Mouse (Mus musculus) heart, adult 2 months (tissue): Measurements from ENCODE around the gene Timm29. TPM values are rescaled to one million over a fixed set of nuclear protein-coding genes. Genes with fewer than 3 reads are reported as not detected.

Experiments used
- DNase-seq, 2 experiments: peaks; one replicate each; pipeline ENCODE4 v3.0.0; 2021
- H3K27ac ChIP-seq: fragments of 200-600 bp; 2 replicates; pipeline ENCODE4 v1.8.1; 2022
- H3K27me3 ChIP-seq: fragments of 200-500 bp; 2 replicates; pipeline ENCODE4 v1.6.1; 2012; ENCODE audit warnings: mild to moderate bottlenecking, low read length, inconsistent platforms, mixed read lengths; ENCODE audit not compliant: control insufficient read depth, insufficient read depth
- H3K36me3 ChIP-seq: fragments of 200-500 bp; 2 replicates; pipeline ENCODE4 v1.6.1; 2012; ENCODE audit warnings: low read length, inconsistent platforms; ENCODE audit not compliant: control insufficient read depth, insufficient read depth
- H3K4me1 ChIP-seq: fragments of 200-500 bp; 2 replicates; pipeline ENCODE4 v1.6.1; 2011; ENCODE audit warnings: low read length; ENCODE audit not compliant: control insufficient read depth, insufficient read depth
- H3K4me3 ChIP-seq: fragments of 200-600 bp; 2 replicates; pipeline ENCODE4 v1.8.1; 2022
- H3K79me2 ChIP-seq: fragments of 200-500 bp; replicated peaks from 2 replicates; pipeline ENCODE4 v1.6.1; 2012; ENCODE audit warnings: mild to moderate bottlenecking, inconsistent platforms, low read length, moderate library complexity, mixed read lengths; ENCODE audit not compliant: control insufficient read depth, insufficient read depth
- H3K9ac ChIP-seq: fragments of 200-500 bp; 2 replicates; pipeline ENCODE4 v1.6.1; 2012; ENCODE audit warnings: low read depth, mild to moderate bottlenecking, control low read depth, inconsistent platforms, low read length, mixed read lengths
- CTCF ChIP-seq: fragments of 200-600 bp; IDR thresholded peaks from 2 replicates; pipeline ENCODE4 v1.8.1; 2022; ENCODE audit warnings: antibody characterized with exemption, mild to moderate bottlenecking, moderate library complexity
- EP300 ChIP-seq: fragments of 200-500 bp; IDR thresholded peaks from 2 replicates; pipeline ENCODE4 v1.6.1; 2011; ENCODE audit warnings: low read depth, low read length, control low read depth; ENCODE audit not compliant: insufficient read depth
- POLR2A ChIP-seq: fragments of 200-500 bp; IDR thresholded peaks from 2 replicates; pipeline ENCODE4 v1.6.1; 2011; ENCODE audit warnings: mild to moderate bottlenecking, low read depth, low read length, control low read depth; ENCODE audit not compliant: insufficient read depth
- WGBS: fragments of 180-500 bp; shearing (Covaris S2); methylation state at CpG from one replicate; pipeline ENCODE4 v1.1.7; 2018; 5-methylcytosine and 5-hydroxymethylcytosine counted together
- intact Hi-C: fragments of 180-260 bp; cut with DNase I; formaldehyde crosslinking; loops from one replicate; pipeline ENCODE4 v1.15.1; 2025
- long read RNA-seq: library from polyadenylated mRNA; stranded (forward); transcript quantifications from one replicate; pipeline ENCODE4 v2.0.0, GENCODE M21; 2021
- polyA plus RNA-seq: library from polyadenylated mRNA; depleted of rRNA; stranded (reverse); fragments of >200 nt; gene quantifications from 2 replicates; pipeline ENCODE4 v1.2.3, GENCODE M21; 2012; rRNA removed
- total RNA-seq, 2 experiments: library from RNA; stranded (reverse); gene quantifications; 2 replicates each; pipeline ENCODE4 v1.2.3; 2021

Timm29 gene
- total RNA-seq (10 to 100 TPM; 55.2 to 63.8 TPM), polyA plus RNA-seq (35.2 and 58.6 TPM in 2 replicates)
- long read RNA-seq, transcript Timm29-201 (2 exons, 3,170 nt), result major isoform, 150 of 151 reads
- long read RNA-seq, partial matches to known transcripts, result 0 of 151 reads
- long read RNA-seq, other reads (novel, unspliced or antisense), result 1 of 151 reads

DNA sequence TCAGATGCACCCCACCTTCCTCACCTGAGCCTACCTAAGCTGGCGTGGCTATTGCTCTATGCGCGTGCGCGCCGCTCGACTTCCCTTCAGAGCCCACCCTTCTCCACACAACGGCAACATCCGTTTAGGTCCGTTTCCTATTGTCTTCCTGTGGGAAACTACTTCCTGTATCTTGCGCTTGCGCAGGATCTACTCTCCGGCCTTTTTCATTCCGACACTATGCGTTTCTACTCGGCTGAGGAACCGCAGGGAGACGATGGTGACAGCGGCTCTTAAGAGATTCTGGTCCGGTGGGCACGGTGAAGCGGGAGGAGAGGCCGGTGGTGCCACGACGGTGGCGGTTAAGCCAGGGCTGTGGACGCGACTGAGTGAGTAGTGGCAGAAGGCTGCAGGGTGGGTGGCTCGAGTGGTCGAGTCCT is at the start of gene Timm29, which contains the start of gene Yipf2:
Gene Timm29 (plus strand): TSS at position 20 of the 419 bp plus-strand sequence.
Gene Yipf2 (minus strand): TSS at position 126 of the 419 bp plus-strand sequence.
- intact Hi-C loops, result loop anchor here (1.0 kb wide), 2 partner anchors 24 to 45 kb away; partner anchors contain the start of gene Smarca4
- H3K27ac ChIP-seq, result peak within 1 kb of the TSS; percentile 72
- H3K36me3 ChIP-seq, result no peaks in the 10 kb centered on the region; the same call in 1 of the 2 replicates
- TF ChIP-seq EP300 (peak; percentile 95), POLR2A (peak; percentile 92), CTCF (no peak)
- no peaks in the 10 kb centered on the region; the same call in 1 of the 2 replicates for H3K79me2 ChIP-seq
- peak within 1 kb of the TSS; percentile 84 for H3K9ac ChIP-seq
- DNase-seq, result peak; percentile 89 to 91
- peaks cover 9% of the 10 kb centered on the region for H3K4me1 ChIP-seq
- WGBS, result under 1% methylated on average over 30 of the region's 30 CpGs
- H3K27me3 ChIP-seq, result no peaks in the 10 kb centered on the region
- H3K4me3 ChIP-seq, result peak within 1 kb of the TSS; percentile 84

DNA sequence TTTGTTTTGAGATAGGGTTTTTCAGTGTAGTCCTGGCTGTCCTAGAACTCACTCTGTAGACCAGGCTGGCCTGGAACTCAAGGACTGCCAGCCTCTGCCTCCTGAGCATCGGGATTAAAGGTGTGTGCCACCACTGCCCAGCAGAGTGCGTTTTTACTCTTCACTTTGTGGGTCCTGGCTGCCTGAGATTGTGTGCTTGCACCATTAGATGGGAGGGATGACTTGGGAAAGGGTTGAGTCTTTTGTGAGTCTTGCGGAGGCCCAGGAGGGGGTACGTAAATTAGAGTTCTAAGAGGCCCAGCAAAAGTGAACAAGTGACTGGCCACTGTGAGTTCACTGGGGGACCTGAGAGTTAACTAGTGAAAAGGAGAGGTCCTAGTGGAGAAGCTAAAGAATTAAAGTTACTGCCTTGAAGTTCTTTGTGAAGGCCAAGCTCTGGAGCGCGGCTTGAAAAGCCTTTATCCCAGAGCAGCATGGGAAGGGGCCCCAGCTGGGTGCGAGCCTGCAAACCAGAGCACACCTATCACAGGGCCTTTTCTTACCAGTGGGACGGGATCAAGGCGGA is 47.1 kb upstream of the Timm29 start:
- 41% methylated on average over 9 of the region's 9 CpGs for WGBS
- Histone ChIP-seq H3K4me3 (peak overlapping the region; percentile 76), H3K79me2 (no peaks in the 10 kb centered on the region), H3K4me1 (peaks cover 3% of the 10 kb centered on the region), H3K9ac (0 out of 2 replicates have a peak overlapping the region, but pooled peaks have one; percentile 12), H3K27ac (peak overlapping the region; percentile 62; the same call in 1 of the 2 replicates), H3K27me3 (no peaks in the 10 kb centered on the region), H3K36me3 (no peaks in the 10 kb centered on the region; the same call in 1 of the 2 replicates)
- no peak for DNase-seq
- intact Hi-C loops, result loop anchor here (2.0 kb wide), 1 partner anchor 33 kb away; no protein-coding TSS in a partner anchor
- TF ChIP-seq POLR2A, result no peak
- TF ChIP-seq EP300, result no peak
- TF ChIP-seq CTCF, result no peak

DNA sequence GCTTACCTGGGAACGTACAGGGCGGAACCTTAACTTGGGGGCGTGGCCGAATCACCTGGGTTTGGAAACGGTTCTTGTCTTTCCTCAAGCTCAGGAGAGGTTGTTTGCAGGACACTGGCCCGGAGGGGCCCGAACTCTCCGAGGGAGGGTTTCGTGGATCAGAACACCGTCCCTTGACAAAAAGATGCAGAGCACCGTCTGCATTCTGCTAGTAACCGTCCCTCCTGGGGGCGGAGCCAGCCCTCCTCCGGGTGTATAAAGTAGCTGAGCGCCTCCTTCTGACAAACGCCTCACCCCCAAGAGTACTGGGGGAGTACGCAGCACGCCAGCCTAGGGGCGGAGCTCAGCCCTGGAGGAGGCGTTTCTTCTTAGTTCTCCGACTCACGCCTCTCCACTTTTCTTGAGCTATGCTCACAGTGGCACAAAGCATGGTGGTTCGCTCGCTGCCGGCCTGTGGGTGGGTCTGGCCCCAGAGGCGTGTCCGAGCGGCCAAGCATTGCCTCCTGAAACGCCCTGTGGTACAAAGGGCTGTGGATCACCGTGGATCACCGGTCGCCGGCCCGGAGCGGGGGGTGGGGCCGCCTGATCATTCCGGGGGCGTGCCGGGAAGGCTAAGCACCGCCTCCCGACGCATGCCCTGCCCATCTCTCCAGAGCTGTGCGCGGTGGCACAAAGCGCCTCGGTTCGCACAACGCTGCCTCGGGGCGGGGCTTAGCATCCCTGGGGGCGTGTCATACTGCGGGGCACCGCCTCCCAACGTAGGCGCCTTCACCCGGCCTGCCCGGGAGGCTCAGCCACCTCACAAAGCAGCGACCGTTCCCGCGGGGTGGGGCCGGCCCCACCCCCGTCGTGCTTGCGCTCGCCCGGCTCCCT is 46.4 kb upstream of the Timm29 start:
- Histone ChIP-seq H3K27ac (peak overlapping the region; percentile 62), H3K9ac (peak overlapping the region; percentile 64), H3K36me3 (no peaks in the 10 kb centered on the region; the same call in 1 of the 2 replicates), H3K4me3 (peak overlapping the region; percentile 76), H3K27me3 (no peaks in the 10 kb centered on the region), H3K4me1 (peaks cover 3% of the 10 kb centered on the region), H3K79me2 (no peaks in the 10 kb centered on the region)
- WGBS, result under 1% methylated on average over 67 of the region's 67 CpGs
- DNase-seq, result peak; percentile 100
- no peak for TF ChIP-seq EP300
- TF ChIP-seq CTCF, result peak; percentile 20; the same call in 1 of the 2 replicates
- TF ChIP-seq POLR2A, result peak; percentile 56; the same call in 1 of the 2 replicates
- intact Hi-C loops, result loop anchor here (2.0 kb wide), 1 partner anchor 33 kb away; no protein-coding TSS in a partner anchor

DNA sequence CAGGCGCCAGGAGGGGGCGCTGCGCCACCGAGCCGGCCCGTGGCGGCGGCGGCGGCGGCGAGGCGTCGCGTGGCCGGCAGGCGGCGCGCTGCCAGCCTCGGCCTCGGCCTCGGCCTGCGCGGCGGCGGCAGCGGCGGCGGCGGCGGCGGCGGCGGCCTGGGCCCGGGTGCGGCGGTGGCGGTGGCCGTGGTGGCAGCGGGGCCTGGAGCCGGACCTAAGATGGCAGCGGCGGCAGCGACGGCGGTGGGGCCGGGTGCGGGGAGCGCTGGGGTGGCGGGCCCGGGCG is 45.8 kb upstream of the Timm29 start, which contains the start of gene Carm1:
Gene Carm1 (plus strand): TSS at position 106 of the 286 bp plus-strand sequence.
- Histone ChIP-seq H3K27me3 (no peaks in the 10 kb centered on the region), H3K79me2 (no peaks in the 10 kb centered on the region), H3K27ac (peak within 1 kb of the TSS; percentile 94), H3K4me3 (peak within 1 kb of the TSS; percentile 85), H3K36me3 (no peaks in the 10 kb centered on the region; the same call in 1 of the 2 replicates), H3K4me1 (peaks cover 3% of the 10 kb centered on the region), H3K9ac (peak within 1 kb of the TSS; percentile 96)
- DNase-seq, result no peak
- intact Hi-C loops, result loop anchor here (1.0 kb wide), 1 partner anchor 46 kb away; the partner anchor contains the start of genes Timm29 and Yipf2
- WGBS, result 14% methylated on average over 52 of the region's 52 CpGs
- TF ChIP-seq EP300 (no peak), POLR2A (no peak), CTCF (peak; percentile 58)

DNA sequence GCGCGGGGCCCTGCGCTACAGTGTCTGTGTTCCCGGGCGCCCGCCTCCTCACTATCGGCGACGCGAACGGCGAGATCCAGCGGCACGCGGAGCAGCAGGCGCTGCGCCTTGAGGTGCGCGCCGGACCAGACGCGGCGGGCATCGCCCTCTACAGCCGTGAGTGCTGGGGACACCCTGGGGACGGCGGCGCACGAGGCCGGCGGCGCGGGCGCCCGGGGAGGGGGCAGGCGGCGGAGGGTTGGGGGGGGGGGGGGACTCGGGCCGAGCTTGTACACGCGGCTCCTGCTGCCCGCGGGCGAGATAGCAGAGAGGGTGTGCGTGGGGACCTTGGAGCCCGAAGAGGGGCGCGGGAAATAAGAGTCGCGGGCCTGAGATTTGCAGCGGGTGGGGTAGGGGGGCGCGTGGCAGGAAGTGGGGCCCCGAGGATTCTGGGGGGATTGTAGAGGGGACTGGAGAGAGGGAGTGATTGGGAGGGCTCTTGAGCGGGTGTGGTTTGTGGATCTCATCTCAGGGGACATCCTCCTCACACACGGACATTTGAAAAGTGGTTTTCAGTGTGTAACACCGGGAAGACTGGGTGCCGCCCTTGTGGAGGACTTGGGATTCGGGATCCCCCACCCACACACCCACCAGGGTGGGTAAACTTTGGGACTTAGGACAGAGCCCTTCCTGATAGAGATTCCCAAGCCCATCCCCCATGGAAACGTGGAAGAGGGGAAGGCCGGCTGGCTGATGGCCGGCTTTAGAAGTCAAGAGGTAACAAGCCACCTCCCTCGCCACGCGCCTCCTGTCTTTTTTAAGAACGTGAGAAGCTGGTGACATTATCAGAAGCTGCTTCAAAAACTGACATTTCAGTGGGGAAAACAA is 45.2 kb upstream of the Timm29 start:
- Histone ChIP-seq H3K4me1 (peaks cover 3% of the 10 kb centered on the region), H3K27ac (peak overlapping the region; percentile 94), H3K9ac (peak overlapping the region; percentile 96), H3K36me3 (no peaks in the 10 kb centered on the region; the same call in 1 of the 2 replicates), H3K79me2 (no peaks in the 10 kb centered on the region), H3K27me3 (no peaks in the 10 kb centered on the region), H3K4me3 (peak overlapping the region; percentile 85)
- WGBS, result 2% methylated on average over 57 of the region's 66 CpGs
- intact Hi-C loops, result loop anchor here (1.0 kb wide), 1 partner anchor 45 kb away; the partner anchor contains the start of genes Timm29 and Yipf2
- peak; percentile 59 for DNase-seq
- TF ChIP-seq CTCF (no peak), POLR2A (no peak), EP300 (no peak)
